Mouse (Mus musculus) megakaryocyte, embryonic 14.5 days (primary cell): ENCODE measurements around the gene Serac1.

Experiments used
- FLI1 ChIP-seq: IDR thresholded peaks from 2 replicates; pipeline ENCODE4 v1.6.1; 2012; ENCODE audit warnings: low read length, inconsistent platforms, mixed read lengths
- GATA1 ChIP-seq: IDR thresholded peaks from 3 replicates; pipeline ENCODE4 v1.6.1; 2012; ENCODE audit warnings: mixed read lengths, low read length, inconsistent platforms, borderline replicate concordance

GRCm38 (mm10) chr17:6073405-6073804 is 6.1 kb downstream of the Serac1 start:
- TF ChIP-seq GATA1 (no peak), FLI1 (no peak)
